In the genomic region with DNA sequence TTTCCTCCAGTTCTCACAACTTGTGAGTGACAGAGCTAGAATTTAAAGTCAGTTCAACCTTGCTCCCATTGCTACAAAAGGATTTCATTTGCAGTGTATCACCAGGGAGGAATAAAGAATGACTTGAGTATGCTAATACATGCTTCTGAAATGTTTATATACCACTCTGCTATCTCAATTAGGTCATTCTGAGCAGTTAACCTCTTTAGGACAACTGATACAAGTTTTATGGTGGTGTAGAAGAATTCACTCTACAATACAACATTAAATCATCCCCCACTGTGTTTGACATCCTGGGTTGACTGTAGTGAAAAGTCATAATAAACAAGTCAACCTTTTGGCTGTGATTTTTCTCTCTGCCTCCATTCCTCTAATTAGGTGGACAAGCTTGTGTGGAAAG, we compare ENCODE assay signal across 17 mouse cellular contexts.
"Had no signal": no experiment of that assay in that cellular context is flagged by ENCODE, and none has a peak within 500 bp of the region (broad histone marks: within the 10 kb centered on the region; RNA-seq: fewer than 3 reads in every experiment).

No protein-coding gene starts in this region.

- ATAC-seq: lung, postnatal 0 days; midbrain, embryonic 13.5 days; midbrain, embryonic 15.5 days had no signal

- H3K36me3 ChIP-seq: lung, embryonic 15.5 days; midbrain, embryonic 13.5 days; midbrain, embryonic 15.5 days; neural tube, embryonic 12.5 days; stomach, embryonic 15.5 days had no signal

- H3K9ac ChIP-seq: lung, embryonic 15.5 days; midbrain, embryonic 13.5 days; midbrain, embryonic 15.5 days; neural tube, embryonic 12.5 days; stomach, embryonic 15.5 days had no signal

- H3K27me3 ChIP-seq: lung, embryonic 15.5 days; megakaryocyte, embryonic 14.5 days; midbrain, embryonic 13.5 days; midbrain, embryonic 15.5 days; neural tube, embryonic 12.5 days; stomach, embryonic 15.5 days had no signal

- H3K4me3 ChIP-seq: lung, embryonic 15.5 days; megakaryocyte, embryonic 14.5 days; midbrain, embryonic 13.5 days; midbrain, embryonic 15.5 days; neural tube, embryonic 12.5 days; stomach, embryonic 15.5 days had no signal

- H3K4me2 ChIP-seq: lung, embryonic 15.5 days; midbrain, embryonic 11.5 days; midbrain, embryonic 13.5 days; midbrain, embryonic 15.5 days; neural tube, embryonic 12.5 days; stomach, embryonic 15.5 days had no signal

- H3K4me1 ChIP-seq: lung, embryonic 15.5 days; megakaryocyte, embryonic 14.5 days; midbrain, embryonic 13.5 days; midbrain, embryonic 15.5 days; neural tube, embryonic 12.5 days; stomach, embryonic 15.5 days had no signal

- DNase-seq: lung, adult 2 months; lung, postnatal 14 days; lung, postnatal 36 days; right cerebral cortex, postnatal 14 days; thymus, adult 2 months; thymus, postnatal 25 days; thymus, postnatal 4 days had no signal

- H3K27ac ChIP-seq: lung, embryonic 15.5 days; macrophage; midbrain, embryonic 13.5 days; midbrain, embryonic 15.5 days; neural tube, embryonic 12.5 days; stomach, embryonic 15.5 days; stomach, postnatal 0 days had no signal

- H3K9me3 ChIP-seq: lung, embryonic 15.5 days; megakaryocyte, embryonic 14.5 days; midbrain, embryonic 13.5 days; midbrain, embryonic 15.5 days; neural tube, embryonic 12.5 days; stomach, embryonic 15.5 days had no signal
